In the genomic region with DNA sequence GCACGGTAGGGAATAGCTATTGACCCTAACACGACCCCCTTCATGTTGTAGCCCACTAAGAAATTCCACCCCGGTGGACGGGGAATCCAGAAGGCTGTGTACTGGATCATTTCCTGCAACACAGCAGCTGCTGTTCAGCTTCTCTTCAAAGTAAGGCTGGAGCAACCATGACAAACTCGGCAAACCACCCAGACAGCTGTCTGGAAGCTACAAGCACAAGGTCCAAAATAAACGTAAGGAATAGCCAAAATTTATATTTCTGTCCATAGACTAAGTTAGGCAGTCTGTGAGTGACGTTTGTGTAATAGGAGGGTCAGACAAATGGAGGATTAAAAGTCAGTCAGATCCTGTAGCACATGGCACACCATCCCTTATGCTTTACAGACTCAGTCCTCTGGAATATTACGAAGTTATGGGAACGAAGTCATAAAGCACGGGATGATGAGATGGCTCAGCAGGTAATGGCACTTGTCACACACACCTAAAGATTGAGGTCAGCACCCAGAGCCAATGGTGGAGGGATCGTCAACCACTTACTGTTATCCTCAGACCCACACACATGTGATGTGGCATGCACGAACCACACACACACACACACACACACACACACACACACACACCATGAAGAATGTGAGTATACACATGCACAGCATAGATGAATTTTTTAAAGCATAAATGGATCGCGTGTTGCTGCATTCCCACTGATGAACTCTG, we compare ENCODE assay signal across 13 mouse cellular contexts.
A peak's percentile ranks its signal among the peaks of the same experiment; 100 is the strongest.
DNase-seq lines count a peak whose midpoint lies in the region; ATAC-seq and TF ChIP-seq lines count a peak whose summit lies in the region.
"Had no signal": no experiment of that assay in that cellular context is flagged by ENCODE, and none has a peak within 500 bp of the region (broad histone marks: within the 10 kb centered on the region; RNA-seq: fewer than 3 reads in every experiment).

No protein-coding gene starts in this region.

- ATAC-seq in limb, embryonic 13.5 days (ENCODE audit: low FRiP score, low read depth): peak; percentile 60
- ATAC-seq: hindbrain, postnatal 0 days had no signal

- peak overlapping the region; percentile 43 for H3K27ac ChIP-seq in heart, embryonic 10.5 days
- peak overlapping the region; percentile 8; the same call in 1 of the 2 replicates for H3K27ac ChIP-seq in layer of hippocampus, adult 2 months
- H3K27ac ChIP-seq in limb, embryonic 13.5 days: peak overlapping the region; percentile 69
- H3K27ac ChIP-seq: hindbrain, postnatal 0 days; liver, embryonic 15.5 days had no signal

- no peaks in the 10 kb centered on the region for H3K9me3 ChIP-seq in heart, embryonic 10.5 days
- no peaks in the 10 kb centered on the region for H3K9me3 ChIP-seq in limb, embryonic 13.5 days
- H3K9me3 ChIP-seq: liver, embryonic 15.5 days had no signal

- DNase-seq in heart, embryonic 10.5 days (ENCODE audit: low spot score): no peak
- no peak for DNase-seq in heart, adult 18-20 months
- no peak for DNase-seq in layer of hippocampus, adult 2 months (ENCODE audit: low spot score in 2 of 2)
- DNase-seq in layer of hippocampus, postnatal 10 days (ENCODE audit: low spot score in 2 of 2): no peak
- peak; percentile 51 for DNase-seq in NIH3T3 (ENCODE audit: low read depth)
- no peak for DNase-seq in urinary bladder, postnatal 10 days (ENCODE audit: low spot score)
- no peak for DNase-seq in thymus, adult 18-20 months
- DNase-seq: adrenal gland, postnatal 14 days; cerebellum, adult 9-10 months; layer of hippocampus, adult 9-11 months had no signal

- no peak overlapping the region for H3K4me3 ChIP-seq in heart, embryonic 10.5 days
- H3K4me3 ChIP-seq in layer of hippocampus, adult 2 months: no peak overlapping the region
- no peak overlapping the region for H3K4me3 ChIP-seq in limb, embryonic 13.5 days
- H3K4me3 ChIP-seq: liver, embryonic 15.5 days had no signal

- no peak for TF ChIP-seq CTCF in layer of hippocampus, adult 2 months (conservative IDR thresholded peaks at IDR 0.05)

- peaks cover 38% of the 10 kb centered on the region for H3K4me1 ChIP-seq in heart, embryonic 10.5 days
- peaks cover 48% of the 10 kb centered on the region for H3K4me1 ChIP-seq in limb, embryonic 13.5 days
- H3K4me1 ChIP-seq: liver, embryonic 15.5 days had no signal

- peak overlapping the region; percentile 54 for H3K4me2 ChIP-seq in limb, embryonic 13.5 days (replicated peaks)
- H3K4me2 ChIP-seq: liver, embryonic 15.5 days had no signal

- H3K36me3 ChIP-seq in heart, embryonic 10.5 days: peaks cover 2% of the 10 kb centered on the region; the same call in 1 of the 2 replicates
- H3K36me3 ChIP-seq in limb, embryonic 13.5 days: no peaks in the 10 kb centered on the region
- H3K36me3 ChIP-seq: liver, embryonic 15.5 days had no signal

- 66% methylated on average over 14 of the region's 14 CpGs for WGBS in heart, embryonic 10.5 days
- 18% methylated on average over 14 of the region's 14 CpGs for WGBS in limb, embryonic 13.5 days

- H3K9ac ChIP-seq in limb, embryonic 13.5 days: no peak overlapping the region
- H3K9ac ChIP-seq: liver, embryonic 15.5 days had no signal

- no peaks in the 10 kb centered on the region for H3K27me3 ChIP-seq in heart, embryonic 10.5 days (ENCODE audit: insufficient read depth, poor library complexity, severe bottlenecking)
- no peaks in the 10 kb centered on the region for H3K27me3 ChIP-seq in limb, embryonic 13.5 days
- H3K27me3 ChIP-seq: liver, embryonic 15.5 days had no signal

Comparison
In these comparisons a context has a peak if more than half of its experiments do, and no peak if none do; other contexts are left out.
1. H3K27ac ChIP-seq: peak in every context shown above with its lines; median percentile 69 in limb, embryonic 13.5 days; 43 in heart, embryonic 10.5 days; 8 in layer of hippocampus, adult 2 months.